Mouse (Mus musculus) myocyte (in vitro differentiated cells): ENCODE data around the gene Efcab2.

Experiments used
- CEBPB ChIP-seq: IDR thresholded peaks from 2 replicates; pipeline ENCODE4 v1.6.1; 2011; ENCODE audit warnings: mild to moderate bottlenecking, moderate library complexity; ENCODE audit not compliant: poor library complexity, insufficient read depth, severe bottlenecking
- E2F4 ChIP-seq: IDR thresholded peaks from one replicate; pipeline ENCODE4 v1.6.1; 2011; ENCODE audit warnings: mild to moderate bottlenecking, control low read depth, moderate library complexity; ENCODE audit not compliant: insufficient read depth
- MAX ChIP-seq: IDR thresholded peaks from one replicate; pipeline ENCODE4 v1.6.1; 2011; ENCODE audit warnings: low read depth, mild to moderate bottlenecking, control low read depth
- MYOD1 ChIP-seq, 3 experiments: IDR thresholded peaks; one replicate each; pipeline ENCODE4 v1.6.1; 2011; ENCODE audit warnings: control low read depth in 2 of 3, low read depth in 2 of 3, mild to moderate bottlenecking in 2 of 3, moderate library complexity in 1 of 3; ENCODE audit not compliant: insufficient read length in 2 of 3, control insufficient read depth in 1 of 3
- MYOG ChIP-seq, 3 experiments: IDR thresholded peaks; one replicate each; pipeline ENCODE4 v1.6.1; 2011; ENCODE audit warnings: control low read depth in 2 of 3, low read depth in 2 of 3, mild to moderate bottlenecking in 2 of 3; ENCODE audit not compliant: insufficient read length in 2 of 3, control insufficient read depth in 1 of 3, insufficient read depth in 1 of 3
- POLR2A ChIP-seq: IDR thresholded peaks from one replicate; pipeline ENCODE4 v1.6.1; 2011; ENCODE audit warnings: low read depth, mild to moderate bottlenecking, control low read depth, moderate library complexity; ENCODE audit not compliant: insufficient read length
- POLR2AphosphoS2 ChIP-seq: IDR thresholded peaks from one replicate; pipeline ENCODE4 v1.6.1; 2011; ENCODE audit warnings: low read depth, control low read depth; ENCODE audit not compliant: insufficient read length
- TCF12 ChIP-seq: IDR thresholded peaks from one replicate; pipeline ENCODE4 v1.6.1; 2011; ENCODE audit warnings: mild to moderate bottlenecking, control low read depth; ENCODE audit not compliant: poor library complexity, insufficient read depth, severe bottlenecking
- TCF3 ChIP-seq: IDR thresholded peaks from one replicate; pipeline ENCODE4 v1.6.1; 2011; ENCODE audit warnings: low read depth, control low read depth; ENCODE audit not compliant: insufficient read length
- USF1 ChIP-seq: IDR thresholded peaks from one replicate; pipeline ENCODE4 v1.6.1; 2011; ENCODE audit warnings: low read depth, mild to moderate bottlenecking, control low read depth, moderate library complexity

DNA sequence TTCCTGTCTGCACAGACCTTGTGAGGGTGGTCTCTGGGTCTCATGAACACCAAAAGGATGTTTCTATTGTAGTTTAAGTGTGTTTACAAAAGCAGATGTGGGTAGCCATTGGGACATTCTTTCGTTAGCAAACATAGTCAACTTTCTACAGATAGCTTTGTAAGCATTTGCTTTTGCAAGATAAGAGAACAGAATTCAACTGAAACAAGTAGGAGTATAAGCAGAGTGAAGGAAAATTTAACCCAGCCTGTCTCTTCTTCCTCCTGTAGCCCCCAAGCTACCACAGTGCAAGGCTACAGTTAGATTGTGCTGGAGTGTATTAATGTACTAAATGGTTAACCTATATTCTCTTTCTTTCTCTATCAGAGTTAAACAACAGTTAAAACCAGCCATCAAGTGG, 49.2 kb downstream of the Efcab2 start:
- TF ChIP-seq POLR2A: no peak
- no peak for TF ChIP-seq E2F4
- TF ChIP-seq MYOG (IDR thresholded peaks at IDR 0.05; ENCODE audit: control insufficient read depth in 1 of 3, insufficient read depth in 1 of 3, insufficient read length in 2 of 3, low read depth in 2 of 3): no peak
- no peak for TF ChIP-seq CEBPB
- no peak for TF ChIP-seq POLR2AphosphoS2
- no peak for TF ChIP-seq TCF12
- no peak for TF ChIP-seq MYOD1 (IDR thresholded peaks at IDR 0.05; ENCODE audit: control insufficient read depth in 1 of 3, insufficient read length in 2 of 3, low read depth in 2 of 3)
- no peak for TF ChIP-seq MAX
- no peak for TF ChIP-seq USF1
- TF ChIP-seq TCF3: no peak
